Mouse (Mus musculus) heart, postnatal 0 days (tissue): ENCODE measurements at regions not wholly inside any gene's neighbourhood (a gene's known extent, or its start where the extent isn't known, plus 50 kb on each side); places are given as distances from the start of the nearest gene placed in this dataset.

ENCODE experiments used
- CTCF ChIP-seq: IDR thresholded peaks from 2 replicates; pipeline ENCODE4 v1.5.1; 2016; ENCODE audit warnings: antibody characterized with exemption, control low read depth, low read depth
- EP300 ChIP-seq: IDR thresholded peaks from 2 replicates; pipeline ENCODE4 v1.6.1; 2016; ENCODE audit warnings: antibody characterized with exemption, low read depth

DNA sequence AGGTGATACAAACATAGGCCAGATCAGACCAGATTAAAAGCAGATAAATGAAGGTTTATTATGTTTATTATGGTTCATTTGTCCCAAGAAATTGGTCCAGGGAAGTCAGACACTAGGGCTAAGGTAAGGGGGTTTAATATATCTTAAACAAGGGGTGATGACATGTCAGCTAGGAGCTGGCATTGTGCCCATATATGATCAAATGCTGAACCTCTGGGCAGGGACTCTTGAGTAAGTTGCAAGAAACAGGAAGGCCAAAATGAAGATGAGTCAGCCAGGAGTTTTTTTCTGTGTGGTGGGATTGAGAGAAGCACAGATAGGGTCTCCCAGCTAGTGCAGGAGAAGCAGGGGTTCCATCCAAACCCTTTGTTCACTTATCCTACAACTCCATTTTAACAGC lies 219.4 kb upstream of the Gm5148 start:
- TF ChIP-seq CTCF (no peak), EP300 (no peak)
